Mouse (Mus musculus): ENCODE results near the gene Eps15l1.

GRCm38 (mm10) chr8:72409443-72409842 lies 11.8 kb downstream of the Eps15l1 start:
- TF ChIP-seq TAL1 (IDR thresholded peaks at IDR 0.05; ENCODE audit: low read length) (no peak), GATA1 (IDR thresholded peaks at IDR 0.05; ENCODE audit: low read length) (no peak)

Measured in erythroblast, embryonic 14.5 days (primary cell).